Mouse (Mus musculus) frontal cortex, postnatal 25 days (tissue): ENCODE measurements around the gene Pigp.
"Not testable (repeated sequence)": the region's sequence is repeated elsewhere in the genome, so short reads cannot be mapped to it uniquely, and the experiment has no call there.

ENCODE experiments used
- DNase-seq, 2 experiments: peaks; one replicate each; pipeline ENCODE4 v3.0.0; 2022; ENCODE audit warnings: low spot score in 2 of 2

Pigp gene

GRCm38 (mm10) chr16:94358091-94358490, 13.6 kb downstream of the Pigp start:
- DNase-seq: no peak

GRCm38 (mm10) chr16:94356776-94357494, 14.7 kb downstream of the Pigp start:
- no peak for DNase-seq

GRCm38 (mm10) chr16:94356046-94356445, 15.6 kb downstream of the Pigp start:
- DNase-seq: no peak

- no peak for DNase-seq
Observed at GRCm38 (mm10) chr16:94354450-94354849, 17.2 kb downstream of the Pigp start.

- DNase-seq: no peak
Observed at GRCm38 (mm10) chr16:94350287-94350677, 21.4 kb downstream of the Pigp start.

GRCm38 (mm10) chr16:94349588-94350286, 21.9 kb downstream of the Pigp start:
- no peak for DNase-seq

GRCm38 (mm10) chr16:94348779-94349178, 22.9 kb downstream of the Pigp start:
- DNase-seq: no peak

GRCm38 (mm10) chr16:94347080-94347731, 24.4 kb downstream of the Pigp start:
- no peak for DNase-seq

GRCm38 (mm10) chr16:94345733-94346132, 25.9 kb downstream of the Pigp start:
- DNase-seq: no peak

GRCm38 (mm10) chr16:94339164-94340160, 32.2 kb downstream of the Pigp start:
- not testable (repeated sequence) for DNase-seq

GRCm38 (mm10) chr16:94335656-94336055, 36.0 kb downstream of the Pigp start:
- DNase-seq: no peak

GRCm38 (mm10) chr16:94331886-94332252, 39.8 kb downstream of the Pigp start:
- no peak for DNase-seq

GRCm38 (mm10) chr16:94331233-94331885, 40.3 kb downstream of the Pigp start:
- no peak for DNase-seq

- no peak for DNase-seq
Observed at GRCm38 (mm10) chr16:94330429-94330828, 41.2 kb downstream of the Pigp start.

GRCm38 (mm10) chr16:94328881-94329867, 42.5 kb downstream of the Pigp start:
- no peak for DNase-seq

GRCm38 (mm10) chr16:94327781-94328711, 43.6 kb downstream of the Pigp start, which contains the start of gene Ripply3:
Gene Ripply3, plus strand, starts transcription at chr16:94328420.
- no peak for DNase-seq

GRCm38 (mm10) chr16:94326008-94326407, 45.6 kb downstream of the Pigp start:
- DNase-seq: no peak

- no peak for DNase-seq
Observed at GRCm38 (mm10) chr16:94323681-94324080, 48.0 kb downstream of the Pigp start.

- no peak for DNase-seq
Observed at GRCm38 (mm10) chr16:94320223-94320622, 51.4 kb downstream of the Pigp start.
